Mouse (Mus musculus) heart, postnatal 0 days (tissue): ENCODE results near the gene Prr29. TPM values are rescaled to one million over a fixed set of nuclear protein-coding genes. Genes with fewer than 3 reads are reported as not detected.

ENCODE experiments used
- ATAC-seq: fragments of 200-750 bp; cut with Nextera tagmentation; 2 replicates; pipeline ENCODE4 v1.8.0; 2017; ENCODE audit warnings: low read depth, moderate number of reproducible peaks, moderate library complexity; ENCODE audit not compliant: insufficient read depth
- DNase-seq: peaks from one replicate; pipeline ENCODE4 v3.0.0-alpha.2; 2016; ENCODE audit warnings: low spot score
- H3K27ac ChIP-seq: fragments of 300-500 bp; sonication (generic); 2 replicates; pipeline ENCODE4 v1.5.1; 2014; ENCODE audit warnings: low read depth, mild to moderate bottlenecking
- H3K27me3 ChIP-seq: fragments of 300-500 bp; sonication (generic); 2 replicates; pipeline ENCODE4 v1.6.1; 2014; ENCODE audit warnings: low read length, mixed read lengths; ENCODE audit not compliant: control insufficient read depth, insufficient read depth
- H3K36me3 ChIP-seq: fragments of 300-500 bp; sonication (generic); replicated peaks from 2 replicates; pipeline ENCODE4 v1.6.1; 2014; ENCODE audit warnings: low read length, mixed read lengths; ENCODE audit not compliant: control insufficient read depth, insufficient read depth
- H3K4me1 ChIP-seq: fragments of 300-500 bp; sonication (generic); 2 replicates; pipeline ENCODE4 v1.6.1; 2014; ENCODE audit warnings: antibody characterized with exemption; ENCODE audit not compliant: control insufficient read depth, insufficient read depth
- H3K4me2 ChIP-seq: fragments of 300-500 bp; sonication (generic); 2 replicates; pipeline ENCODE4 v1.6.1; 2014; ENCODE audit warnings: low read depth, mild to moderate bottlenecking, low read length, moderate library complexity
- H3K4me3 ChIP-seq: fragments of 300-500 bp; sonication (generic); 2 replicates; pipeline ENCODE4 v1.5.1; 2014; ENCODE audit warnings: low read depth, low read length
- H3K9ac ChIP-seq: fragments of 300-500 bp; sonication (generic); replicated peaks from 2 replicates; pipeline ENCODE4 v1.6.1; 2014; ENCODE audit warnings: low read depth, low read length, mixed read lengths
- H3K9me3 ChIP-seq: fragments of 300-500 bp; sonication (generic); replicated peaks from 2 replicates; pipeline ENCODE4 v1.6.1; 2016; ENCODE audit warnings: low read length; ENCODE audit not compliant: control insufficient read depth
- CTCF ChIP-seq: IDR thresholded peaks from 2 replicates; pipeline ENCODE4 v1.5.1; 2016; ENCODE audit warnings: antibody characterized with exemption, control low read depth, low read depth
- EP300 ChIP-seq: IDR thresholded peaks from 2 replicates; pipeline ENCODE4 v1.6.1; 2016; ENCODE audit warnings: antibody characterized with exemption, low read depth
- WGBS: fragments of 180-500 bp; shearing (Covaris S2); extraction: QIAGEN DNeasy Blood & Tissue Kit; methylation state at CpG from one replicate; pipeline ENCODE4 v1.1.7; 2014; 5-methylcytosine and 5-hydroxymethylcytosine counted together
- polyA plus RNA-seq: library from polyadenylated mRNA; unstranded; fragments of >200 nt; fragmentation: Nextera tagmentation; extraction: Ambion mirVana; gene quantifications from 2 replicates; pipeline ENCODE4 v1.2.1, GENCODE M21; 2015
- total RNA-seq: library from RNA; depleted of rRNA; stranded (reverse); fragments of >200 nt; gene quantifications from 2 replicates; pipeline ENCODE4 v1.2.3, GENCODE M21; 2014; ENCODE audit warnings: low replicate concordance

Gene Prr29
- total and polyA plus RNA-seq, 2 experiments from 2014 or later = 0.55 TPM; not detected in 1

DNA sequence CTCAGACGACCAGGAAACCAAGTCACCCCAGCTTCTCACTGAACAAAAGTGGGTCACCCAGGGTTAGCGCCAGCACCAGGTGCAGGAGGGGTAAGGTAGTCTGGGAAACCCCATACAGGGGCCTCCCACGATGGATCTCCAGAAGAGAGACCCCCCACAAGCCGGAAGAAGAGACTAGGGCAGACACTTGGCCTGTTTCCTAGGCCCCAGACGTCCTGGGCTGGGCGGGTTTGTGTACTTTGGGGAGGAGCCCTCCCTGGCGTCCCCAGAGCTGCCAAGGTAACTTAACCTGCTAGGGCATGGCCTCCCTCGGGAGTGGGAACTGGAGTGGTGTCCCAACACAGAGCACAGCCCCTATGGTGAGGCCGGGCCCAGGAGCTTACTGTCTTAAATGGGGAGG is 9.3 kb downstream of the Prr29 start:
- no peak for DNase-seq
- no peaks in the 10 kb centered on the region for H3K27me3 ChIP-seq
- 0 out of 2 replicates have a peak, but pooled peaks cover 4% of the 10 kb centered on the region for H3K4me1 ChIP-seq
- no peaks in the 10 kb centered on the region for H3K9me3 ChIP-seq
- 48% methylated on average over 9 of the region's 9 CpGs for WGBS
- peaks cover 9% of the 10 kb centered on the region; the same call in 1 of the 2 replicates for H3K36me3 ChIP-seq
- TF ChIP-seq CTCF (no peak), EP300 (no peak)
- no peak overlapping the region for H3K9ac ChIP-seq
- ATAC-seq = no peak
- no peak overlapping the region for H3K4me3 ChIP-seq
- H3K27ac ChIP-seq = peak overlapping the region; percentile 47; the same call in 1 of the 2 replicates
- H3K4me2 ChIP-seq = peak overlapping the region; percentile 21; the same call in 1 of the 2 replicates

DNA sequence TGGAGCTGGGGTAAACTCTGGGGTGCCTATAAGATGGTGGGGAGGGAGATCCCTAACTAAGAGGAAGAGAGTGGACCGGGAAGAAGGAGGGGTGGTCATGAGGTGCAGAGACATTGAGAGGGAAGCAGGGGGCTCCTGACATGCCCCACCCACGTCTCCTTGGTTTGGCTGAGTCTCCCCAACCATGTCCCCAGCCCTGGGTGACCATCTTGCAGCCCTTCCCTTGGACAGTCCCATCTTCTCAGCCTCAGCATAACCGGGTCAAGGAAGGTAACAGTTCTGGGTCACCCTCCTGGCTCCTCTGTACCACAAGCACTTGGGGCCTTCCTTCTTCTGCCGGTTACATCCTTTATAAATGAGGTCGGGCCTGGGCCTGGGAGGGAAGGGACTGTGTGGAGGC is 9.7 kb downstream of the Prr29 start:
- ATAC-seq = no peak
- H3K36me3 ChIP-seq = peaks cover 9% of the 10 kb centered on the region; the same call in 1 of the 2 replicates
- DNase-seq = no peak
- no peaks in the 10 kb centered on the region for H3K9me3 ChIP-seq
- H3K4me3 ChIP-seq = no peak overlapping the region
- TF ChIP-seq EP300 (no peak), CTCF (no peak)
- H3K27ac ChIP-seq = peak overlapping the region; percentile 47; the same call in 1 of the 2 replicates
- H3K4me1 ChIP-seq = 0 out of 2 replicates have a peak, but pooled peaks cover 4% of the 10 kb centered on the region
- H3K27me3 ChIP-seq = no peaks in the 10 kb centered on the region
- peak overlapping the region; percentile 21; the same call in 1 of the 2 replicates for H3K4me2 ChIP-seq
- H3K9ac ChIP-seq = no peak overlapping the region; the same call in 1 of the 2 replicates
- WGBS = 58% methylated on average over 5 of the region's 5 CpGs

DNA sequence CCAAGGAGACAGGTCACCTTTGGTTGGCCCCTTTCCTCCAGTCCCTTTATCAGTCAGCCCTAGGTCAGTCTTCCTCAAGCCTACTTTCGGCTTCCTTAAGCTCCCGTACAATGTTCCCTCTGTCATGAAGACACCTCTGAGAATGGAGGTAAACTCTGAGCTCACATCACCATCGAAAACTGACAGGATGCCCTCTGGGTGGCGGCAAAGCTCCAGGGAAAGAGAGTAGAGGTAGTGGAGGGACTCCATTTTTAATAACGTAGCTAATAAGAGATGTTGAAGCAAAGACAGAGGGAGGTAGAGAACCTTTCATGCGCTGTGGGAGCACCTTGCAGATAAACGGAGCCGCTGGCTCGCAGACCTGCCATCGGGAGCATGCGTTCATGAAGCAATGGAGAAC is 15.7 kb downstream of the Prr29 start:
- DNase-seq (no peak), ATAC-seq (no peak)
- H3K27ac ChIP-seq = peak overlapping the region; percentile 94
- H3K9ac ChIP-seq = peak overlapping the region; percentile 12; the same call in 1 of the 2 replicates
- H3K36me3 ChIP-seq = peaks cover 9% of the 10 kb centered on the region; the same call in 1 of the 2 replicates
- H3K4me3 ChIP-seq = peak overlapping the region; percentile 35
- WGBS = 63% methylated on average over 11 of the region's 11 CpGs
- no peaks in the 10 kb centered on the region for H3K27me3 ChIP-seq
- H3K4me1 ChIP-seq = peaks cover 10% of the 10 kb centered on the region; the same call in 1 of the 2 replicates
- peak overlapping the region; percentile 55 for H3K4me2 ChIP-seq
- no peaks in the 10 kb centered on the region for H3K9me3 ChIP-seq
- no peak for TF ChIP-seq EP300
- TF ChIP-seq CTCF = peak; percentile 39

DNA sequence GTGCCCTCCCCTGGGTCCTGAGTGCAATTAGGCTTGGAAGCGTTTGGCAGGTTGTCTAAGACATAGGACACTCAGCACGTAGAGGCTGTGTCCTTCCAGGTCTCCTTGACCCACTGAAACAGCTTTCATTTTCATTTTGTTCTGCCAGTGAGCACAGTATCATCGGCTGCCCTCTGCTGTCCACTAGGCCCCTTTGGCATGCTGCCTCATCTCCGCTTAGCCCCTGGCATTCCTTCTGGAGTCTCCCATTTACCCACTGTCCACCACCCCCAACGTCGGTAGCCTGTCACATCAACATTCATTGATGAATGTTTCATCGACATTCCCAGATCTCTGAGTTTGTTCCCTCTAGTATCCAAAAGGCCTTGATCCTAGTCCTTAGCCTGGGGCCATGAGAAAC is 16.6 kb downstream of the Prr29 start:
- Histone ChIP-seq H3K4me1 (peaks cover 10% of the 10 kb centered on the region; the same call in 1 of the 2 replicates), H3K4me2 (peak overlapping the region; percentile 55), H3K9me3 (no peaks in the 10 kb centered on the region), H3K27ac (peak overlapping the region; percentile 94), H3K9ac (peak overlapping the region; percentile 44), H3K36me3 (peaks cover 9% of the 10 kb centered on the region; the same call in 1 of the 2 replicates), H3K4me3 (peak overlapping the region; percentile 35), H3K27me3 (no peaks in the 10 kb centered on the region)
- ATAC-seq (peak; percentile 62), DNase-seq (peak; percentile 47)
- TF ChIP-seq EP300 (no peak), CTCF (peak; percentile 43; the same call in 1 of the 2 replicates)
- 47% methylated on average over 7 of the region's 7 CpGs for WGBS

DNA sequence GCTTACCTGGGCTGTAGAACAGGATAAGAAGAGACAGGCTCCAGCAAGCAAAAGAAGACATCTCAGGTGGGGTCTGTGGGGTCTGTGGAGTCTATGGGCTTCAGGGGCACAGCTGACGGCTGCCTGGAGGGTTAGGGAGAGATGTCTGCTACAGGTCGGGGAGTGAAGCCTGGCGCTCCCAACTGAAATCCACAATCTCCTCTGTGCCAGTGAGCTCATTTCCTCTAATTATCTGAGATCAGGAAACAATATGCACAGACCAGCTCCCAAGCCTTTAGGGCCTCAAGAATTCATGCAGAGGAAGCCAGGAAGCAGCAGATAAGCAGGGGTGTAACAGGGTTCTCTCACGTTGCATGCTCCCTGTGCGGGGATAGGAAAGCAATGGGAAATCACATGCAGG is 17.2 kb downstream of the Prr29 start:
- ATAC-seq = peak; percentile 80
- Histone ChIP-seq H3K27me3 (no peaks in the 10 kb centered on the region), H3K4me1 (peaks cover 6% of the 10 kb centered on the region; the same call in 1 of the 2 replicates), H3K9me3 (no peaks in the 10 kb centered on the region), H3K4me2 (peak overlapping the region; percentile 55), H3K36me3 (peaks cover 9% of the 10 kb centered on the region; the same call in 1 of the 2 replicates), H3K4me3 (peak overlapping the region; percentile 35), H3K9ac (peak overlapping the region; percentile 44), H3K27ac (peak overlapping the region; percentile 94)
- no peak for TF ChIP-seq CTCF
- TF ChIP-seq EP300 = peak; percentile 95
- 35% methylated on average over 5 of the region's 5 CpGs for WGBS
- peak; percentile 70 for DNase-seq
